Mouse (Mus musculus) layer of hippocampus, adult 8-10 months (tissue): Measurements from ENCODE around the gene Zic1. TPM values are rescaled to one million over a fixed set of nuclear protein-coding genes. Genes with fewer than 3 reads are reported as not detected.

Experiments
- DNase-seq, 2 experiments: peaks; one replicate each; pipeline ENCODE4 v3.0.0; 2022; ENCODE audit warnings: low spot score in 2 of 2
- total RNA-seq, 4 experiments: library from RNA; stranded (reverse); gene quantifications; 2 replicates each; pipeline ENCODE4 v1.2.4; 2022

Gene Zic1
- total RNA-seq, 4 experiments from 2014 or later = 9.9 to 13.1 (median 11.2) TPM

GRCm38 (mm10) chr9:91354434-91355269, 11.0 kb downstream of the Zic1 start:
- DNase-seq = no peak

- DNase-seq = no peak
These were observed 11.8 kb downstream of the Zic1 start for GRCm38 (mm10) chr9:91353551-91354433.

- no peak for DNase-seq
These were observed 12.8 kb downstream of the Zic1 start for GRCm38 (mm10) chr9:91352786-91353185.

- DNase-seq = no peak
These were observed 13.6 kb downstream of the Zic1 start for GRCm38 (mm10) chr9:91351961-91352411.

- no peak for DNase-seq
These were observed 14.2 kb downstream of the Zic1 start for GRCm38 (mm10) chr9:91351361-91351760.

GRCm38 (mm10) chr9:91350861-91351291, 14.7 kb downstream of the Zic1 start:
- no peak for DNase-seq

- DNase-seq = no peak
These were observed 15.3 kb downstream of the Zic1 start for GRCm38 (mm10) chr9:91350211-91350791.

GRCm38 (mm10) chr9:91348746-91349145, 16.9 kb downstream of the Zic1 start:
- no peak for DNase-seq

GRCm38 (mm10) chr9:91347591-91347990, 18.0 kb downstream of the Zic1 start:
- no peak for DNase-seq

Other genes starting within 250 kb of the Zic1 start
- gene Zic4, start 3.4 kb downstream of the Zic1 start, total RNA-seq = 1 to 10 TPM; 2.7 to 4.8 (median 3.5) TPM